ENCODE assay signal across 12 mouse cellular contexts in the genomic region with DNA sequence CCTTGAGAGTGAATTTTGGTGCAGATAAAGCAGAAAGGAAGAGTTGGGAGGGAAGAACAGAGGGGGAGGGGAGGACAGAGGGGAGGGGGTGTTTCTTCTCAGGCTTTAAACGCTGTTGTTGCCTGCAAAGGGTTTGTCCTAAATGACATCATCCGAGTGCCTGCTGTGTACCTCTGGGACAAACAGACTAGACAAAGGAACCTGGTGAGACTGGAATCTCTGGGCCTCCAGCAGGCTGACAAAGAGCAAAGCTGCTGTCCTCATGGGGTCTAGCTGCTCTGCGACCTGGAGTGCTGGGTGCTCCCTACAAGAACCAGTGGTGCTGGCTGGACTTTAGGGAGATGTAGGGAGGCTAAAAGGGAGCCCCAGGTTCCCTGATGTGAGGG.
A peak's percentile ranks its signal among the peaks of the same experiment; 100 is the strongest.
DNase-seq lines count a peak whose midpoint lies in the region; ATAC-seq and TF ChIP-seq lines count a peak whose summit lies in the region.
"Had no signal": no experiment of that assay in that cellular context is flagged by ENCODE, and none has a peak within 500 bp of the region (broad histone marks: within the 10 kb centered on the region; RNA-seq: fewer than 3 reads in every experiment).

No protein-coding gene starts in this region.

- no peaks in the 10 kb centered on the region for H3K36me3 ChIP-seq in hindbrain, embryonic 11.5 days (ENCODE audit: control insufficient read depth, insufficient read depth, low read length)
- H3K36me3 ChIP-seq in hindbrain, embryonic 13.5 days: no peaks in the 10 kb centered on the region
- no peaks in the 10 kb centered on the region for H3K36me3 ChIP-seq in ES-Bruce4 (ENCODE audit: control insufficient read depth, insufficient read depth, low read length, poor library complexity, severe bottlenecking)
- H3K36me3 ChIP-seq: liver, embryonic 15.5 days had no signal

- WGBS in hindbrain, embryonic 11.5 days: 6% methylated on average over 3 of the region's 3 CpGs
- WGBS in hindbrain, embryonic 13.5 days: 9% methylated on average over 3 of the region's 3 CpGs

- peaks cover 2% of the 10 kb centered on the region for H3K4me1 ChIP-seq in hindbrain, embryonic 11.5 days (replicated peaks; ENCODE audit: control insufficient read depth, insufficient read depth, low read length)
- H3K4me1 ChIP-seq in hindbrain, embryonic 13.5 days (replicated peaks): peaks cover 15% of the 10 kb centered on the region
- peaks cover 8% of the 10 kb centered on the region for H3K4me1 ChIP-seq in ES-Bruce4 (ENCODE audit: control insufficient read depth, insufficient read depth, low read length)
- H3K4me1 ChIP-seq: liver, embryonic 15.5 days had no signal

- no peak overlapping the region for H3K27ac ChIP-seq in hindbrain, embryonic 11.5 days (ENCODE audit: low read depth, low read length)
- H3K27ac ChIP-seq in hindbrain, embryonic 13.5 days: no peak overlapping the region
- H3K27ac ChIP-seq in ES-Bruce4 (ENCODE audit: insufficient read depth, low read length): peak overlapping the region; percentile 97
- H3K27ac ChIP-seq: hindbrain, postnatal 0 days; layer of hippocampus, adult 2 months; liver, embryonic 15.5 days had no signal

- H3K4me3 ChIP-seq in hindbrain, embryonic 11.5 days (ENCODE audit: low read depth, low read length): no peak overlapping the region
- H3K4me3 ChIP-seq in hindbrain, embryonic 13.5 days: no peak overlapping the region
- H3K4me3 ChIP-seq in ES-Bruce4 (ENCODE audit: low read depth, low read length): no peak overlapping the region
- H3K4me3 ChIP-seq: layer of hippocampus, adult 2 months; liver, embryonic 15.5 days had no signal

- DNase-seq in hindbrain, embryonic 11.5 days (ENCODE audit: low spot score): peak; percentile 37
- DNase-seq in embryo, embryonic 10.5 days (ENCODE audit: low spot score): peak; percentile 53
- DNase-seq in retina, embryonic 14.5 days (ENCODE audit: low spot score): peak; percentile 74
- DNase-seq in adrenal gland, postnatal 14 days: no peak
- DNase-seq in gastrocnemius, postnatal 10 days: no peak
- DNase-seq: thymus, adult 2 months had no signal

- no peak for TF ChIP-seq CTCF in ES-Bruce4 (IDR thresholded peaks at IDR 0.05; ENCODE audit: low read depth, low read length)

- H3K4me2 ChIP-seq in hindbrain, embryonic 11.5 days (replicated peaks; ENCODE audit: low read depth, low read length): no peak overlapping the region
- H3K4me2 ChIP-seq in hindbrain, embryonic 13.5 days: no peak overlapping the region
- H3K4me2 ChIP-seq: heart, embryonic 11.5 days; liver, embryonic 15.5 days had no signal

- H3K27me3 ChIP-seq in hindbrain, embryonic 11.5 days (ENCODE audit: control insufficient read depth, insufficient read depth, low read length): no peaks in the 10 kb centered on the region
- no peaks in the 10 kb centered on the region for H3K27me3 ChIP-seq in hindbrain, embryonic 13.5 days
- no peaks in the 10 kb centered on the region for H3K27me3 ChIP-seq in ES-Bruce4 (ENCODE audit: control insufficient read depth, insufficient read depth, low read length, poor library complexity, severe bottlenecking)
- H3K27me3 ChIP-seq: liver, embryonic 15.5 days had no signal

- no peak for TF ChIP-seq POLR2A in ES-Bruce4 (IDR thresholded peaks at IDR 0.05; ENCODE audit: insufficient read depth, low read length)

- ATAC-seq in hindbrain, embryonic 11.5 days (ENCODE audit: low FRiP score): no peak
- ATAC-seq in hindbrain, embryonic 13.5 days (ENCODE audit: low FRiP score): no peak
- ATAC-seq: hindbrain, postnatal 0 days had no signal

- H3K9me3 ChIP-seq in hindbrain, embryonic 11.5 days (ENCODE audit: control insufficient read depth, low read length): no peaks in the 10 kb centered on the region
- H3K9me3 ChIP-seq in hindbrain, embryonic 13.5 days: no peaks in the 10 kb centered on the region
- no peaks in the 10 kb centered on the region for H3K9me3 ChIP-seq in ES-Bruce4 (replicated peaks; ENCODE audit: control insufficient read depth, insufficient read depth, low read length, poor library complexity, severe bottlenecking)
- H3K9me3 ChIP-seq: liver, embryonic 15.5 days had no signal

- H3K9ac ChIP-seq in hindbrain, embryonic 11.5 days (ENCODE audit: low read depth, low read length): no peak overlapping the region
- no peak overlapping the region for H3K9ac ChIP-seq in hindbrain, embryonic 13.5 days
- peak overlapping the region; percentile 33 for H3K9ac ChIP-seq in ES-Bruce4 (ENCODE audit: low read depth, poor library complexity, severe bottlenecking)
- H3K9ac ChIP-seq: liver, embryonic 15.5 days had no signal

- peak; percentile 98 for TF ChIP-seq EP300 in ES-Bruce4 (IDR thresholded peaks at IDR 0.05; ENCODE audit: insufficient read depth, low read depth, low read length)

Comparison
In these comparisons a context has a peak if more than half of its experiments do, and no peak if none do; other contexts are left out.
1. DNase-seq: peak in hindbrain, embryonic 11.5 days (single experiment), embryo, embryonic 10.5 days (single experiment) and retina, embryonic 14.5 days (single experiment); none in adrenal gland, postnatal 14 days (single experiment) and gastrocnemius, postnatal 10 days (single experiment).